ENCODE assay signal across 10 mouse cellular contexts in genomic region chr5:128606596-128606995, GRCm38 (mm10). TPM values are rescaled to one million over a fixed set of nuclear protein-coding genes. Genes with fewer than 3 reads are reported as not detected.
DNase-seq lines count a peak whose midpoint lies in the region; ATAC-seq and TF ChIP-seq lines count a peak whose summit lies in the region.
"Had no signal": no experiment of that assay in that cellular context is flagged by ENCODE, and none has a peak within 500 bp of the region (broad histone marks: within the 10 kb centered on the region; RNA-seq: fewer than 3 reads in every experiment).

No protein-coding gene starts in this region.

- no peak overlapping the region for H3K9ac ChIP-seq in lung, embryonic 15.5 days
- H3K9ac ChIP-seq in embryonic facial prominence, embryonic 14.5 days (ENCODE audit: low read depth, low read length), result no peak overlapping the region
- H3K9ac ChIP-seq in neural tube, embryonic 14.5 days (replicated peaks; ENCODE audit: low read depth, low read length), result no peak overlapping the region
- H3K9ac ChIP-seq: liver, embryonic 15.5 days had no signal

- no peaks in the 10 kb centered on the region for H3K9me3 ChIP-seq in lung, embryonic 15.5 days
- no peaks in the 10 kb centered on the region for H3K9me3 ChIP-seq in embryonic facial prominence, embryonic 14.5 days (ENCODE audit: control insufficient read depth, low read length)
- H3K9me3 ChIP-seq in limb, embryonic 10.5 days (replicated peaks), result no peaks in the 10 kb centered on the region
- H3K9me3 ChIP-seq in neural tube, embryonic 14.5 days (ENCODE audit: control insufficient read depth, low read length), result no peaks in the 10 kb centered on the region
- H3K9me3 ChIP-seq: liver, embryonic 15.5 days had no signal

- DNase-seq in lung, postnatal 36 days, result no peak
- no peak for DNase-seq in embryonic facial prominence, embryonic 14.5 days (ENCODE audit: low spot score)
- peak; percentile 43 for DNase-seq in limb, embryonic 10.5 days (ENCODE audit: low spot score)
- no peak for DNase-seq in T-cell, adult 2 months (ENCODE audit: low spot score)
- DNase-seq in left cerebral cortex, adult 2 months (ENCODE audit: extremely low spot score in 1 of 2, low spot score in 2 of 2), result no peak
- DNase-seq: right cerebral cortex, postnatal 14 days had no signal

- no peak overlapping the region for H3K27ac ChIP-seq in lung, embryonic 15.5 days
- no peak overlapping the region for H3K27ac ChIP-seq in embryonic facial prominence, embryonic 14.5 days (replicated peaks; ENCODE audit: low read depth, low read length)
- H3K27ac ChIP-seq in limb, embryonic 10.5 days, result peak overlapping the region; percentile 58
- H3K27ac ChIP-seq in neural tube, embryonic 14.5 days (ENCODE audit: low read depth, low read length), result no peak overlapping the region
- no peak overlapping the region for H3K27ac ChIP-seq in left cerebral cortex, adult 2 months
- H3K27ac ChIP-seq: liver, embryonic 15.5 days had no signal

- intact Hi-C loops in left cerebral cortex, adult 2 months (cut with DNase I), result no loop called here

- 8% methylated on average over 14 of the region's 14 CpGs for WGBS in lung, embryonic 15.5 days
- 12% methylated on average over 14 of the region's 14 CpGs for WGBS in embryonic facial prominence, embryonic 14.5 days
- WGBS in limb, embryonic 10.5 days, result 2% methylated on average over 14 of the region's 14 CpGs
- 5% methylated on average over 14 of the region's 14 CpGs for WGBS in neural tube, embryonic 14.5 days

- peak overlapping the region; percentile 33; the same call in 1 of the 2 replicates for H3K4me2 ChIP-seq in lung, embryonic 15.5 days
- 0 out of 2 replicates have a peak overlapping the region, but pooled peaks have one; percentile 16 for H3K4me2 ChIP-seq in embryonic facial prominence, embryonic 14.5 days (ENCODE audit: low read depth, low read length)
- H3K4me2 ChIP-seq in neural tube, embryonic 14.5 days (ENCODE audit: low read depth, low read length), result peak overlapping the region; percentile 6; the same call in 1 of the 2 replicates
- H3K4me2 ChIP-seq: liver, embryonic 15.5 days had no signal

- TF ChIP-seq CTCF in left cerebral cortex, adult 2 months (IDR thresholded peaks at IDR 0.05), result no peak

- no peaks in the 10 kb centered on the region for H3K36me3 ChIP-seq in lung, embryonic 15.5 days
- no peaks in the 10 kb centered on the region for H3K36me3 ChIP-seq in embryonic facial prominence, embryonic 14.5 days (ENCODE audit: control insufficient read depth, insufficient read depth, low read length)
- H3K36me3 ChIP-seq in limb, embryonic 10.5 days, result peaks cover 5% of the 10 kb centered on the region; the same call in 1 of the 2 replicates
- no peaks in the 10 kb centered on the region for H3K36me3 ChIP-seq in neural tube, embryonic 14.5 days (ENCODE audit: control insufficient read depth, insufficient read depth, low read length)
- H3K36me3 ChIP-seq: liver, embryonic 15.5 days had no signal

- peaks cover 33% of the 10 kb centered on the region for H3K27me3 ChIP-seq in lung, embryonic 15.5 days
- H3K27me3 ChIP-seq in embryonic facial prominence, embryonic 14.5 days (replicated peaks; ENCODE audit: control insufficient read depth, insufficient read depth, low read length), result peaks cover 8% of the 10 kb centered on the region
- peaks cover 10% of the 10 kb centered on the region for H3K27me3 ChIP-seq in limb, embryonic 10.5 days (ENCODE audit: low read depth, poor library complexity, severe bottlenecking)
- peaks cover 1% of the 10 kb centered on the region; the same call in 1 of the 2 replicates for H3K27me3 ChIP-seq in neural tube, embryonic 14.5 days (ENCODE audit: control insufficient read depth, insufficient read depth, low read length)

- no peak overlapping the region for H3K4me3 ChIP-seq in lung, embryonic 15.5 days
- H3K4me3 ChIP-seq in embryonic facial prominence, embryonic 14.5 days (ENCODE audit: low read depth, low read length), result no peak overlapping the region
- peak overlapping the region; percentile 24 for H3K4me3 ChIP-seq in limb, embryonic 10.5 days
- no peak overlapping the region for H3K4me3 ChIP-seq in neural tube, embryonic 14.5 days (ENCODE audit: low read depth, low read length)
- no peak overlapping the region for H3K4me3 ChIP-seq in left cerebral cortex, adult 2 months
- H3K4me3 ChIP-seq: erythroblast, embryonic 14.5 days; liver, embryonic 15.5 days had no signal

- H3K4me1 ChIP-seq in lung, embryonic 15.5 days, result peaks cover 31% of the 10 kb centered on the region
- peaks cover 21% of the 10 kb centered on the region; the same call in 1 of the 2 replicates for H3K4me1 ChIP-seq in embryonic facial prominence, embryonic 14.5 days (ENCODE audit: control insufficient read depth, insufficient read depth, low read length)
- H3K4me1 ChIP-seq in limb, embryonic 10.5 days, result peaks cover 67% of the 10 kb centered on the region
- peaks cover 12% of the 10 kb centered on the region; the same call in 1 of the 2 replicates for H3K4me1 ChIP-seq in neural tube, embryonic 14.5 days (ENCODE audit: control insufficient read depth, insufficient read depth, low read length)
- H3K4me1 ChIP-seq: liver, embryonic 15.5 days had no signal

- ATAC-seq in lung, embryonic 15.5 days (ENCODE audit: borderline replicate concordance, extremely low read depth, low FRiP score, low TSS enrichment), result 0 out of 2 replicates have a peak, but pooled peaks have one; percentile 15
- no peak; the same call in 1 of the 2 replicates for ATAC-seq in embryonic facial prominence, embryonic 14.5 days (ENCODE audit: low read depth)
- no peak for ATAC-seq in neural tube, embryonic 14.5 days (ENCODE audit: low read depth)

RNA-seq across cellular contexts. Expression of gene Fzd10, which starts 6.0 kb away (rescaled TPM):
- polyA plus RNA-seq in lung, embryonic 15.5 days (2015; fragmentation: Nextera tagmentation; extraction: Ambion mirVana), result 0.98 and 1.0 TPM in 2 replicates
- 4.7 and 7.6 TPM in 2 replicates for polyA plus RNA-seq in embryonic facial prominence, embryonic 14.5 days (2014; fragmentation: Nextera tagmentation; extraction: Ambion mirVana)
- 8.1 and 10.5 TPM in 2 replicates for polyA plus RNA-seq in limb, embryonic 10.5 days (2016; fragmentation: Nextera tagmentation; extraction: Ambion mirVana)
- 2.6 and 4.4 TPM in 2 replicates for polyA plus RNA-seq in neural tube, embryonic 14.5 days (2014; fragmentation: Nextera tagmentation; extraction: Ambion mirVana)
- total RNA-seq in left cerebral cortex, adult 2 months (2021), result 1 to 10 TPM; 1.9 to 3.0 TPM
- polyA plus RNA-seq: erythroblast, embryonic 14.5 days; liver, embryonic 15.5 days had no signal
